Mouse (Mus musculus): ENCODE data around the gene Uts2r. TPM values are rescaled to one million over a fixed set of nuclear protein-coding genes. Genes with fewer than 3 reads are reported as not detected.

Uts2r gene
- polyA plus RNA-seq, 1 experiment from 2014 or later, result not detected

DNA sequence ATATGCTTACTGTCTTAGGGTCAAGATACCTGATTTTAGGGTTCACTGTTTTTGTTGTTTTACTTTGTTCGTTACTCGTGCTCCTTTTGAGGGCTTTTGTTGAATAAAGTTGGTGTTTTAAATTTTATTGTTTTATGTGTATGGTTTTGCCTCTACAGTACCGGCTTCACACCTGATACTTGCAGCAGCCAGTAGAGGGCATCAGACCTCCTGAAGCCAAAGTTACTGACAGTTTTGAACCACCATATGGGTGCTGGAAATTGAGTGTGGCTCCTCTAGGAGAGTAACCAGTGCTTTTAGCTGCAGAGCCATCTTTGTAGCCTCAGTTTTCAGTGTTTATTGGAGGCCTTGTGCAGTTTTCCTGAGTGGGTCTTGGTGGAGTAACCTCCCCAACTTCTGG is 11.9 kb upstream of the Uts2r start:
- Histone ChIP-seq H3K4me1 (ENCODE audit: control insufficient read depth, insufficient read depth, low read length) (no peaks in the 10 kb centered on the region), H3K27ac (ENCODE audit: low read depth, low read length) (no peak overlapping the region), H3K9me3 (ENCODE audit: control insufficient read depth, low read length) (no peaks in the 10 kb centered on the region), H3K4me2 (no peak overlapping the region), H3K9ac (ENCODE audit: low read length) (no peak overlapping the region), H3K36me3 (ENCODE audit: control insufficient read depth, insufficient read depth, low read length) (no peaks in the 10 kb centered on the region), H3K4me3 (ENCODE audit: low read depth, low read length) (no peak overlapping the region), H3K27me3 (ENCODE audit: control insufficient read depth, insufficient read depth, low read length) (no peaks in the 10 kb centered on the region)
- DNase-seq (ENCODE audit: low spot score, missing footprints) (no peak), ATAC-seq (ENCODE audit: low FRiP score) (no peak)
- 86% methylated on average over 3 of the region's 3 CpGs for WGBS

DNA sequence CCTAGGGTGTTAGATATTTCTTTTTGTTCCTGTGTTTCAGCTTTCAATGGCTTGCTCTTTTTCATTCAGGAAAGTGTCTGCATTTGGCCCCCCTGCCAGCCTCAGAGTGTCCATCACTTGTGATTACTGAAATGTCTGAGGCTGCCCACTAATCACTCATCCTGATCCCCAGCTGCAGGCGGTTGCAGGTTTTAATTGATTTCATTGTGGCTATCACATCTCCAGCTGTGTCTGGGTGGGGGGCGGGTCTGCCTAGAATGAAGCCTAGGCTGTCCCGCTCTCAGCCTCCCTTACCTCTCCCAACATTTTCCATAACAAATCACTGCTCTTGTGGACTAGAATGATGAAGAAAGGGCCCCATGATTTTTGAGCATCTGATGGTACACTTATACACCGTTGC is 5.9 kb upstream of the Uts2r start:
- no peak overlapping the region for H3K4me2 ChIP-seq
- no peak overlapping the region for H3K27ac ChIP-seq (ENCODE audit: low read depth, low read length)
- ATAC-seq (ENCODE audit: low FRiP score) (no peak), DNase-seq (ENCODE audit: low spot score, missing footprints) (no peak)
- no peak overlapping the region for H3K4me3 ChIP-seq (ENCODE audit: low read depth, low read length)
- H3K9ac ChIP-seq (ENCODE audit: low read length), result no peak overlapping the region
- no peaks in the 10 kb centered on the region for H3K36me3 ChIP-seq (ENCODE audit: control insufficient read depth, insufficient read depth, low read length)
- H3K4me1 ChIP-seq (ENCODE audit: control insufficient read depth, insufficient read depth, low read length), result peaks cover 7% of the 10 kb centered on the region; the same call in 1 of the 2 replicates
- 21% methylated on average over 4 of the region's 4 CpGs for WGBS
- H3K27me3 ChIP-seq (ENCODE audit: control insufficient read depth, insufficient read depth, low read length), result peaks cover 27% of the 10 kb centered on the region
- no peaks in the 10 kb centered on the region for H3K9me3 ChIP-seq (ENCODE audit: control insufficient read depth, low read length)

DNA sequence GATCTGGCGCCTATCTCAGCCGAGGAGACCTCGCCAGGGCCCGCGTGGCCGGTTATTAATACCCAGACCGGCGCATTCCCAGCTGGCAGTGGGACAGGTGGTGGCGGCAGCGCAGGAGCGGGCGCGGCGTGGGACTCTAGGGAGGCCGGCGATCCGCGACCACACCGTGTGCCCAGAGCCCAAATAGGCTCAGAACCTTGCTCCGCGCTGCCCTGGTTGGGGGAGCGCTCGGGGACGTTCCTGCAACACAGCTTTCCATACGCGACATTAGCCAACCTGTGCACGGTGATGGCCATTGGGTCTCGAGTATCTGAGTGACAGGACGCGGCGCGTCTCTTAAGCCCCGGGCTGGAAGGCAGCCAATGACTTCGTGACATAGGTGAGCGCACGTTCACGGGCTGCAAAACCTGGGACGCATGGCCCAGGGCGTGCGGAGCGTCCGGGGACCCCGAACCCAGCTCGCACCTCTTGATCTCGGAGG is 3.6 kb upstream of the Uts2r start:
- peak overlapping the region; percentile 54 for H3K4me2 ChIP-seq
- no peak for ATAC-seq (ENCODE audit: low FRiP score)
- H3K9ac ChIP-seq (ENCODE audit: low read length), result no peak overlapping the region
- H3K27ac ChIP-seq (ENCODE audit: low read depth, low read length), result no peak overlapping the region
- no peaks in the 10 kb centered on the region for H3K9me3 ChIP-seq (ENCODE audit: control insufficient read depth, low read length)
- H3K36me3 ChIP-seq (ENCODE audit: control insufficient read depth, insufficient read depth, low read length), result no peaks in the 10 kb centered on the region
- H3K4me1 ChIP-seq (ENCODE audit: control insufficient read depth, insufficient read depth, low read length), result peaks cover 7% of the 10 kb centered on the region; the same call in 1 of the 2 replicates
- WGBS, result 1% methylated on average over 45 of the region's 45 CpGs
- peak overlapping the region; percentile 25 for H3K4me3 ChIP-seq (ENCODE audit: low read depth, low read length)
- DNase-seq (ENCODE audit: low spot score, missing footprints), result peak; percentile 89
- H3K27me3 ChIP-seq (ENCODE audit: control insufficient read depth, insufficient read depth, low read length), result peaks cover 27% of the 10 kb centered on the region

DNA sequence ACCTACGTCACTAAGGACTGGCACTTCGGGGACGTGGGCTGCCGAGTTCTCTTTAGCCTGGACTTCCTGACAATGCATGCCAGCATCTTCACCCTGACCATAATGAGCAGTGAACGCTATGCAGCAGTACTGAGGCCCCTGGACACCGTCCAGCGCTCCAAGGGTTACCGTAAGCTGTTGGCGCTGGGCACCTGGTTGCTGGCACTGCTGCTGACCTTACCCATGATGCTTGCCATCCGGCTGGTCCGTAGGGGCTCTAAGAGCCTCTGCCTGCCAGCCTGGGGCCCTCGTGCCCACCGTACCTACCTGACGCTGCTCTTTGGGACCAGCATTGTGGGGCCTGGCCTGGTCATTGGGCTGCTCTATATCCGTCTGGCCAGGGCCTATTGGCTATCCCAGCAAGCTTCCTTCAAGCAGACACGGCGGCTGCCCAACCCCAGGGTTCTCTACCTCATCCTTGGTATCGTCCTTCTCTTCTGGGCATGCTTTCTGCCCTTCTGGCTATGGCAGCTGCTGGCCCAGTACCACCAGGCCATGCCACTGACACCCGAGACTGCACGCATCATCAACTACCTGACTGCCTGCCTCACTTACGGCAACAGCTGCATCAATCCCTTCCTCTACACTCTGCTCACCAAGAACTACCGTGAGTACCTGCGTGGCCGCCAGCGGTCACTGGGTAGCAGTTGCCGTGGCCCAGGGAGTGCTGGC is 720 bp downstream of the Uts2r start:
- Histone ChIP-seq H3K9me3 (ENCODE audit: control insufficient read depth, low read length) (no peaks in the 10 kb centered on the region), H3K36me3 (ENCODE audit: control insufficient read depth, insufficient read depth, low read length) (no peaks in the 10 kb centered on the region), H3K9ac (ENCODE audit: low read length) (no peak overlapping the region), H3K27ac (ENCODE audit: low read depth, low read length) (no peak overlapping the region), H3K4me3 (ENCODE audit: low read depth, low read length) (no peak overlapping the region), H3K4me2 (no peak overlapping the region), H3K27me3 (ENCODE audit: control insufficient read depth, insufficient read depth, low read length) (peaks cover 20% of the 10 kb centered on the region), H3K4me1 (ENCODE audit: control insufficient read depth, insufficient read depth, low read length) (peaks cover 5% of the 10 kb centered on the region; the same call in 1 of the 2 replicates)
- DNase-seq (ENCODE audit: low spot score, missing footprints), result no peak
- no peak for ATAC-seq (ENCODE audit: low FRiP score)
- WGBS, result 91% methylated on average over 26 of the region's 26 CpGs

DNA sequence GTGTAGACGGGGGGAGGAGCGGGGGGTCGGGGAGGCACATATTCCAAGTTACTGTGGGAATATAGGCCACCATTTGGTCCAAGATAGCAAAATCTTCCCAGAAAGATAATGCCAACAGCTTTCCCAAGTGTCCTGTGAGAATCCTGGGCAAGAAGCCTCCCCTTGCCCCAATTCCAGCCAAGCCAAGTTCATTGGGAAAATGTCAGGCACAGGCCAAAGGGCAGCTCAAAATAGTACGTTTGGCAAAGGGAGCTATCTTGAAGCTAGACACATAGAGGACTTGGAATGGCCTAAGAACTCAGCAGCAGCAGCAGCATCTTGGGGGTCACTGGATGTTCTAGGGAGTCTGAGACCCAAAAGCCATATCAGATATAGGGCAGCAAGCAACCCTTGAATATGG is 3.7 kb downstream of the Uts2r start:
- ATAC-seq (ENCODE audit: low FRiP score), result no peak
- H3K9ac ChIP-seq (ENCODE audit: low read length), result no peak overlapping the region
- H3K4me1 ChIP-seq (ENCODE audit: control insufficient read depth, insufficient read depth, low read length), result no peaks in the 10 kb centered on the region
- H3K36me3 ChIP-seq (ENCODE audit: control insufficient read depth, insufficient read depth, low read length), result no peaks in the 10 kb centered on the region
- no peak overlapping the region for H3K27ac ChIP-seq (ENCODE audit: low read depth, low read length)
- no peaks in the 10 kb centered on the region for H3K9me3 ChIP-seq (ENCODE audit: control insufficient read depth, low read length)
- WGBS, result 86% methylated on average over 4 of the region's 4 CpGs
- no peak for DNase-seq (ENCODE audit: low spot score, missing footprints)
- no peaks in the 10 kb centered on the region for H3K27me3 ChIP-seq (ENCODE audit: control insufficient read depth, insufficient read depth, low read length)
- no peak overlapping the region for H3K4me3 ChIP-seq (ENCODE audit: low read depth, low read length)
- H3K4me2 ChIP-seq, result no peak overlapping the region

DNA sequence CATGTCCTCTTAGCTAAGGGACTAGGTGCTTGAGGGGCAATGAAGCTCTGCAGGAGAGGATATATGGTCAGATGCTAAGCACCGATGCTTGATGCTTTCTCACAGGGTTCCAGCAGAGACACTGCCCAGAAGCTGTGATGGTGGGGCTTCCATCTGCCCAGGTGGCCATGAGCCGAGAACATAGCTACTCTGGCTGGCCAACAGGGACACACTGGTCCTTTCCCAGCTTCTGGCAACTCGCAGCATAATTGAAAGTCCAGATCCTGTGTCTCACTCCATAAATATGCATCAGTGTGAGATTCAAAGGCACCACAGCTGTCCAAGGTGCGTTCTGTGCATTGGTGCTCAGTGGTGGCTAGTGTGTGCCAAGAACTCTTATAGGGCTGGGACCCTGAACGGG is 13.1 kb downstream of the Uts2r start:
- no peak overlapping the region for H3K4me3 ChIP-seq (ENCODE audit: low read depth, low read length)
- no peak for ATAC-seq (ENCODE audit: low FRiP score)
- WGBS, result 87% methylated on average over 5 of the region's 5 CpGs
- DNase-seq (ENCODE audit: low spot score, missing footprints), result no peak
- no peaks in the 10 kb centered on the region for H3K27me3 ChIP-seq (ENCODE audit: control insufficient read depth, insufficient read depth, low read length)
- H3K27ac ChIP-seq (ENCODE audit: low read depth, low read length), result no peak overlapping the region
- H3K4me1 ChIP-seq (ENCODE audit: control insufficient read depth, insufficient read depth, low read length), result peaks cover 13% of the 10 kb centered on the region
- no peak overlapping the region for H3K4me2 ChIP-seq
- H3K36me3 ChIP-seq (ENCODE audit: control insufficient read depth, insufficient read depth, low read length), result no peaks in the 10 kb centered on the region; the same call in 1 of the 2 replicates
- no peak overlapping the region for H3K9ac ChIP-seq (ENCODE audit: low read length)
- no peaks in the 10 kb centered on the region for H3K9me3 ChIP-seq (ENCODE audit: control insufficient read depth, low read length)

DNA sequence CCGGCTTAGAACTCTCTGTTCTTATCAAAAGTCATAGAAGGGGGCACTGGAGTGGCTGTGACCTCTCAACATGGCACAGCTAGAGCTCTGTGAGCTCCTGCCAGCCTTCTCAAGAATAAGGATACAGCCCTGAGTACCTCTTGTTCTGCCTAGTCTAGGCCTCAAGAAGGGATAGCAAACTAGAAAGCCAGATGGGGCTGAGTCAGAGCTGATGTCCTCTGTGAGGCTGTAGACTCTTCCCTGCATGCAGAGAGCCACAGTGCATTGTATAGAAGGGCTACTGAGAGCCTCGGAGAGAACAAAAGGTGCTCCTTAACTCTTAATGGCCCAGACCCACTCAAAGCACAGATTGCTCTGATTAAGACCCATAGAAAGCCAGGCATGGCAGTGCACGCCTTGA is 14.2 kb downstream of the Uts2r start:
- H3K36me3 ChIP-seq (ENCODE audit: control insufficient read depth, insufficient read depth, low read length), result no peaks in the 10 kb centered on the region; the same call in 1 of the 2 replicates
- no peak overlapping the region for H3K9ac ChIP-seq (ENCODE audit: low read length)
- 56% methylated on average over 3 of the region's 3 CpGs for WGBS
- H3K27me3 ChIP-seq (ENCODE audit: control insufficient read depth, insufficient read depth, low read length), result no peaks in the 10 kb centered on the region
- no peaks in the 10 kb centered on the region for H3K9me3 ChIP-seq (ENCODE audit: control insufficient read depth, low read length)
- H3K27ac ChIP-seq (ENCODE audit: low read depth, low read length), result no peak overlapping the region; the same call in 1 of the 2 replicates
- no peak for ATAC-seq (ENCODE audit: low FRiP score)
- no peak overlapping the region for H3K4me2 ChIP-seq
- peaks cover 13% of the 10 kb centered on the region for H3K4me1 ChIP-seq (ENCODE audit: control insufficient read depth, insufficient read depth, low read length)
- no peak overlapping the region for H3K4me3 ChIP-seq (ENCODE audit: low read depth, low read length)
- DNase-seq (ENCODE audit: low spot score, missing footprints), result no peak

DNA sequence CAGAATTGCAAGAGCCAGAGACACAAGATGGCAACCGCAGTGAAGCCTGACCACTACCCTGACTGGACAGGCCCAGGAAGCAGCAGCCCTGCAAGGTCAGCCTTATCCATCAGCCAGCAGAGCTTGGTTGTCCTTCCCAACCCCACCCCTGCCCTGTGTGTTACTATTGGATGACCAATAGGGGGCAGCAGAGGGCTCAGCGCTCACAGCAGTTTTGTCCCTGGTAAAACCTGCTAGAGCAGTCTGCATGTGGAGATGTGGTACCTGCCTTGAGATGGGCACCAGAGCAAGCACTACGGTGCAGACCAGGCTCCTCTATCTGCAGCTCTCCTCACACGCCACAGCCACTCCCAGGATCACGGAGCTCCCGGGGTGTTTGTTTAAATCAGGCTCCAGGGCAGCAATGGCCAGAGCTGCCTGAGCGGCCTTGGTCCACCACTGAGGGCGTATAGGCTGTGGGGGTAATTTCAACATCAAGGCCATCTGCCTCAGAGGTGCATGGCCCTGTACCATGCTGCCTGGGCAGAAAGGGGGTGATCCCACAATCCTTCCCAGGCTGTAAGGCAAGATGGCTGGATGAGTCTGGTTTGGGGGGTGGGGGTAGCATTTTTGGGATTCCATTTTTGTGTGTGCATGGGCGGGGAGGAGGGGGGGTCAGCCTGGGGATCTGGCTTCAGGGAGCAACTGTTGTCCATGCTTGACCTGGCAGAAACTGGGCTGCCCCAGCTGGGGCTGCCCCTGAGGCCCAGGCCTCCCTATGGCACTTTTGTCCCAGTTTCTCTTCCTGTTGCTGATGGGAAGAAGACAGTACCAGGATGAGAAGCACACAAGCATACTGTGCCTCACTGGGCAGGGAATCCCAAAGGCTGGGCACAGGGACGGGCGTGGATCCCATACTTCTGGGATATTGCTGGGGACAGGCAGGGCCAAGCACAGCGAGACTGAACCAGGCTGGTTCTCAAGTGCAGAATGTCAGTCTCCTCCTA is 16.5 kb downstream of the Uts2r start:
- no peaks in the 10 kb centered on the region; the same call in 1 of the 2 replicates for H3K36me3 ChIP-seq (ENCODE audit: control insufficient read depth, insufficient read depth, low read length)
- DNase-seq (ENCODE audit: low spot score, missing footprints) (peak; percentile 87), ATAC-seq (ENCODE audit: low FRiP score) (peak; percentile 44)
- 59% methylated on average over 12 of the region's 12 CpGs for WGBS
- no peaks in the 10 kb centered on the region for H3K9me3 ChIP-seq (ENCODE audit: control insufficient read depth, low read length)
- no peaks in the 10 kb centered on the region for H3K27me3 ChIP-seq (ENCODE audit: control insufficient read depth, insufficient read depth, low read length)
- H3K4me2 ChIP-seq, result no peak overlapping the region
- H3K4me1 ChIP-seq (ENCODE audit: control insufficient read depth, insufficient read depth, low read length), result peaks cover 13% of the 10 kb centered on the region
- no peak overlapping the region for H3K4me3 ChIP-seq (ENCODE audit: low read depth, low read length)
- no peak overlapping the region for H3K27ac ChIP-seq (ENCODE audit: low read depth, low read length)
- no peak overlapping the region for H3K9ac ChIP-seq (ENCODE audit: low read length)

DNA sequence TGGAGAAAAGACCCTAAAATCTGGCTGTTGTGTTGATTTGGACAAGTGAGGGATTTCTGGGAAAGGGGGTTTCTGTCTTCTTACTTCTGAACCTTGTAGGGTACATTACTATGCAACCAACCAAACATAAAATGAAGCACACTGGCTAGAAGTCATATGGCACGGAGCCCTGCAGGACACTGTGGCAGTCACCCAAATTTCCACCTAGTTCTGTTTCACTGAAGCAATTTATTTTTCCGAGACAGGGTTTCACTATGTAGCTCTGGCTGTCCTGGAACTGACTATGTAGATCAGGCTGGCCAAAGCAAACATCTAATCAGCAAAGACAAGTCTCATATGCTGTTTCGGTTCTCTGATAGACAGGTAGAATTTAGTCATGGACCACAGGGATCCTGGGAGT is 29.6 kb downstream of the Uts2r start:
- Histone ChIP-seq H3K9ac (ENCODE audit: low read length) (no peak overlapping the region), H3K4me3 (ENCODE audit: low read depth, low read length) (no peak overlapping the region), H3K27me3 (ENCODE audit: control insufficient read depth, insufficient read depth, low read length) (no peaks in the 10 kb centered on the region), H3K9me3 (ENCODE audit: control insufficient read depth, low read length) (no peaks in the 10 kb centered on the region), H3K36me3 (ENCODE audit: control insufficient read depth, insufficient read depth, low read length) (no peaks in the 10 kb centered on the region), H3K4me2 (no peak overlapping the region), H3K27ac (ENCODE audit: low read depth, low read length) (no peak overlapping the region), H3K4me1 (ENCODE audit: control insufficient read depth, insufficient read depth, low read length) (no peaks in the 10 kb centered on the region)
- 89% methylated on average over 3 of the region's 3 CpGs for WGBS
- no peak for DNase-seq (ENCODE audit: low spot score, missing footprints)
- no peak for ATAC-seq (ENCODE audit: low FRiP score)
